ENCODE assay signal across 18 mouse cellular contexts in the genomic region with DNA sequence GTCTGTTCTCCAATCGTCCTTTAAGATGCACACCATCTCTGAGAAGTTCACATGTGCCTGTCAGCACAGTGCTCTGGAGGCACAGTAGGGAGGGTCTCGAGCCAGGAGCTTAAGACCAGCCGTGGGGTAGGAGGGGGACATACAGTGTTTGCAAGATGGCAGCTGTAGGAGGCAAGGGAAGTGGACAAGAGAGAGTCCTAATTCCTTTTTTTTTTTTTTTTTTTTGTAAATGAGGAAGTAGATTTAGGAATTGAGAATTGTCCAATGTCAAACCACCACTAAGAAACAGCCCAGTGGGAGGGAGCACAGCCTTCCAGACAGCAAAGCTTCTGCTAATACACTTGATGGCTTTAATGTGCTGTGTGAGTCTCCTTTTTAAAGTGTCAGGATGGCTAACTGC. TPM values are rescaled to one million over a fixed set of nuclear protein-coding genes. Genes with fewer than 3 reads are reported as not detected.
DNase-seq lines count a peak whose midpoint lies in the region; ATAC-seq and TF ChIP-seq lines count a peak whose summit lies in the region.
"Had no signal": no experiment of that assay in that cellular context is flagged by ENCODE, and none has a peak within 500 bp of the region (broad histone marks: within the 10 kb centered on the region; RNA-seq: fewer than 3 reads in every experiment).

No protein-coding gene starts in this region.

- 0 out of 2 replicates have a peak, but pooled peaks cover 2% of the 10 kb centered on the region for H3K27me3 ChIP-seq in heart, embryonic 16.5 days (ENCODE audit: control insufficient read depth, insufficient read depth, low read length)
- H3K27me3 ChIP-seq in embryonic facial prominence, embryonic 10.5 days (replicated peaks; ENCODE audit: low read depth, poor library complexity, severe bottlenecking): peaks cover 30% of the 10 kb centered on the region
- H3K27me3 ChIP-seq: limb, embryonic 15.5 days had no signal

- intact Hi-C loops in heart, postnatal 14 days (cut with DNase I): no loop called here

- no peak overlapping the region for H3K4me3 ChIP-seq in heart, embryonic 16.5 days (ENCODE audit: low read length)
- no peak overlapping the region for H3K4me3 ChIP-seq in ES-E14 (ENCODE audit: insufficient read depth in 1 of 2, low read depth in 1 of 2, low read length in 2 of 2, poor library complexity in 1 of 2, severe bottlenecking in 1 of 2)
- H3K4me3 ChIP-seq in embryonic facial prominence, embryonic 10.5 days: no peak overlapping the region
- H3K4me3 ChIP-seq: limb, embryonic 15.5 days; stomach, embryonic 15.5 days had no signal

- in situ Hi-C loops in ES-E14 (cut with MboI; ENCODE audit: low sequenced_read_pairs in 2 of 2, unreplicated experiment in 2 of 2): no loop called here

- H3K4me2 ChIP-seq in heart, embryonic 16.5 days (ENCODE audit: low read depth, low read length): no peak overlapping the region
- H3K4me2 ChIP-seq: limb, embryonic 15.5 days; stomach, embryonic 15.5 days had no signal

- H3K4me1 ChIP-seq in heart, embryonic 16.5 days (ENCODE audit: control insufficient read depth, insufficient read depth, low read length): peaks cover 17% of the 10 kb centered on the region
- H3K4me1 ChIP-seq in ES-E14 (ENCODE audit: control insufficient read depth in 2 of 2, insufficient read depth in 2 of 2, low read length in 2 of 2, poor library complexity in 1 of 2): peaks cover 0 to 5% of the 10 kb centered on the region in 2 experiments; a peak in 1 of 4 replicates
- H3K4me1 ChIP-seq in embryonic facial prominence, embryonic 10.5 days: peaks cover 23% of the 10 kb centered on the region

- H3K27ac ChIP-seq in heart, embryonic 16.5 days (ENCODE audit: low read length): peak overlapping the region; percentile 47
- H3K27ac ChIP-seq in ES-E14 (ENCODE audit: insufficient read depth, low read depth, low read length, poor library complexity, severe bottlenecking): no peak overlapping the region
- no peak overlapping the region for H3K27ac ChIP-seq in embryonic facial prominence, embryonic 10.5 days (replicated peaks)
- H3K27ac ChIP-seq: limb, embryonic 15.5 days; stomach, embryonic 15.5 days had no signal

- no peak for ATAC-seq in heart, embryonic 16.5 days (replicated peaks; ENCODE audit: extremely low read depth, insufficient read depth, low FRiP score)
- peak; percentile 69 for ATAC-seq in megakaryocyte, adult 5-6 weeks (ENCODE audit: poor library complexity, severe bottlenecking)

- no peak for DNase-seq in heart, postnatal 14 days
- DNase-seq in B cell, adult 2 months: peak; percentile 29 to 30
- DNase-seq in ES-E14 (ENCODE audit: low read depth, low spot score): no peak
- DNase-seq in embryonic facial prominence, embryonic 10.5 days (ENCODE audit: low spot score): no peak
- no peak for DNase-seq in cerebellum, postnatal 10 days
- DNase-seq: adrenal gland, adult 8-10 months; cerebellum, adult 2 months; gastrocnemius, postnatal 25 days; kidney, adult 18-20 months; kidney, postnatal 14 days; lung, adult 18-20 months; lung, postnatal 4 days; midbrain, embryonic 14.5 days; retina, postnatal 1 day had no signal

- 67% methylated on average over 3 of the region's 3 CpGs for WGBS in heart, embryonic 16.5 days
- WGBS in embryonic facial prominence, embryonic 10.5 days: 67% methylated on average over 3 of the region's 3 CpGs

- H3K9ac ChIP-seq in heart, embryonic 16.5 days (ENCODE audit: low read length): no peak overlapping the region
- no peak overlapping the region for H3K9ac ChIP-seq in ES-E14 (ENCODE audit: insufficient read depth, low read depth, low read length, poor library complexity, severe bottlenecking)
- H3K9ac ChIP-seq: limb, embryonic 15.5 days; stomach, embryonic 15.5 days had no signal

- H3K9me3 ChIP-seq in heart, embryonic 16.5 days (replicated peaks; ENCODE audit: control insufficient read depth, low read length): no peaks in the 10 kb centered on the region
- H3K9me3 ChIP-seq in ES-E14 (ENCODE audit: control insufficient read depth, insufficient read depth, low read depth, low read length): no peaks in the 10 kb centered on the region
- no peaks in the 10 kb centered on the region for H3K9me3 ChIP-seq in embryonic facial prominence, embryonic 10.5 days
- H3K9me3 ChIP-seq: limb, embryonic 15.5 days; stomach, embryonic 15.5 days had no signal

- no peaks in the 10 kb centered on the region for H3K36me3 ChIP-seq in heart, embryonic 16.5 days (ENCODE audit: control insufficient read depth, insufficient read depth)
- H3K36me3 ChIP-seq in ES-E14 (ENCODE audit: control insufficient read depth, insufficient read depth, low read length, poor library complexity, severe bottlenecking): no peaks in the 10 kb centered on the region
- no peaks in the 10 kb centered on the region for H3K36me3 ChIP-seq in embryonic facial prominence, embryonic 10.5 days (replicated peaks)
- H3K36me3 ChIP-seq: limb, embryonic 15.5 days; stomach, embryonic 15.5 days had no signal

TF ChIP-seq in ES-E14, 5 proteins besides CTCF, POLR2A, EP300 and RAD21:
- no peak for TF ChIP-seq HCFC1 (IDR thresholded peaks at IDR 0.05; ENCODE audit: borderline replicate concordance, insufficient read depth, low read length)
- TF ChIP-seq ZNF384 (IDR thresholded peaks at IDR 0.05; ENCODE audit: low read depth, low read length): peak; percentile 70; the same call in 1 of the 2 replicates
- no peak for TF ChIP-seq CHD2 (IDR thresholded peaks at IDR 0.05; ENCODE audit: low read depth, low read length)

RNA-seq across cellular contexts. Expression of a gene that starts 18.7 kb away (rescaled TPM):
- polyA plus RNA-seq in heart, embryonic 16.5 days (2015; fragmentation: Nextera tagmentation; extraction: Ambion mirVana): 63.3 and 67.1 TPM in 2 replicates
- 10 to 100 TPM; 92.3 to 93.0 TPM for total RNA-seq in heart, postnatal 14 days (2021)
- 12.0 and 19.6 TPM in 2 replicates for total RNA-seq in ES-E14 (2012; rRNA removed)
- total RNA-seq in megakaryocyte, adult 5-6 weeks (2015): 116 and 124 TPM in 2 replicates
- total RNA-seq in megakaryocyte, adult 5-6 weeks (2017): 104 and 119 TPM in 2 replicates
- 73.2 and 78.5 TPM in 2 replicates for polyA plus RNA-seq in embryonic facial prominence, embryonic 10.5 days (2016; fragmentation: Nextera tagmentation; extraction: Ambion mirVana)

RNA-seq across cellular contexts. Expression of a gene that starts 48.0 kb away (rescaled TPM):
- 188 and 233 TPM in 2 replicates for polyA plus RNA-seq in heart, embryonic 16.5 days (2015; fragmentation: Nextera tagmentation; extraction: Ambion mirVana)
- 10 to 100 TPM; 72.7 to 86.1 TPM for total RNA-seq in heart, postnatal 14 days (2021)
- 40.9 and 50.8 TPM in 2 replicates for total RNA-seq in ES-E14 (2012; rRNA removed)
- 88.7 and 117 TPM in 2 replicates for total RNA-seq in megakaryocyte, adult 5-6 weeks (2015)
- total RNA-seq in megakaryocyte, adult 5-6 weeks (2017): 250 and 285 TPM in 2 replicates
- polyA plus RNA-seq in embryonic facial prominence, embryonic 10.5 days (2016; fragmentation: Nextera tagmentation; extraction: Ambion mirVana): 369 and 371 TPM in 2 replicates

Comparison
In these comparisons a context has a peak if more than half of its experiments do, and no peak if none do; other contexts are left out.
1. DNase-seq: peak in B cell, adult 2 months (2 of 2); none in heart, postnatal 14 days (0 of 2), ES-E14 (single experiment), embryonic facial prominence, embryonic 10.5 days (single experiment) and cerebellum, postnatal 10 days (0 of 2).